Mouse (Mus musculus) Patski (cell line): ENCODE data around the gene Art3. TPM values are rescaled to one million over a fixed set of nuclear protein-coding genes. Genes with fewer than 3 reads are reported as not detected.

Source experiments
- ATAC-seq: fragments of 100-300 bp; one replicate; pipeline ENCODE4 v1.8.0; 2021
- CTCF ChIA-PET: fragments of 350-600 bp; sonication (Branson Sonifier 250); formaldehyde crosslinking; loops from one replicate; lab custom pipeline; 2022; ENCODE audit warnings: inconsistent platforms; lab: Charles Lee
- POLR2A ChIA-PET: fragments of 350-600 bp; sonication (Branson Sonifier 250); formaldehyde crosslinking; loops from one replicate; lab custom pipeline; 2022; ENCODE audit warnings: antibody characterized with exemption, inconsistent platforms; lab: Charles Lee
- DNase-seq: peaks from one replicate; pipeline ENCODE4 v3.0.0-alpha.2; 2011; ENCODE audit warnings: low read depth, low spot score
- H3K27me3 ChIP-seq: fragments of 371-371 bp; one replicate; pipeline ENCODE4 v1.5.1; 2021
- CTCF ChIP-seq: fragments of 100-300 bp; IDR thresholded peaks from one replicate; pipeline ENCODE4 v1.5.1; 2021
- in situ Hi-C: fragments of 300-500 bp; cut with MboI; formaldehyde crosslinking; loops from 3 replicates; pipeline ENCODE4 v1.11.1; 2018; ENCODE audit warnings: low pct_unique_long_range_greater_than_20kb, mixed read lengths
- polyA plus RNA-seq: library from polyadenylated mRNA; unstranded; gene quantifications from one replicate; pipeline ENCODE4 v1.2.3, GENCODE M21; 2021

Gene Art3
- polyA plus RNA-seq, 1 experiment from 2014 or later = not detected

DNA sequence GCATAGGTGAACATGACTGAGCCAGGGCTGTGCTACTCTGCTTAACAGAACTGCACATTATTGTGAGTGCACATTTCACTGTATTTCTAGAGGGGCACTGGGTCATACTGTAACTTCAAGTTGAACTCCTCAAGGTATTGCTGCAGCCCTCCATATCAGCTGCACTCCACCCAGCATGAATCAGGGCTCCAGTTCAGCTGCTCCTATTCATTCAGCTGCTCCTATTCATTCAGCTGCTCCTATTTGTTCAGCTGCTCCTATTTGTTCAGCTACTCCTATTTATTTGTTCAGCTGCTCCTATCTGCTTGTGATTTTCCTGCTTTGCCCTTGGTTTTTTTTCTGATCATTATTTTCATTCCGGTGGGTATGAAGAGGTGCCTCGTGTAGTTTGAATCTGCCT lies 58.4 kb downstream of the Art3 start:
- ATAC-seq = no peak
- ChIA-PET POLR2A (no interaction called here), CTCF (no interaction called here)
- DNase-seq = no peak
- in situ Hi-C loops = no loop called here
- no peak for TF ChIP-seq CTCF
- H3K27me3 ChIP-seq = peaks cover 29% of the 10 kb centered on the region

DNA sequence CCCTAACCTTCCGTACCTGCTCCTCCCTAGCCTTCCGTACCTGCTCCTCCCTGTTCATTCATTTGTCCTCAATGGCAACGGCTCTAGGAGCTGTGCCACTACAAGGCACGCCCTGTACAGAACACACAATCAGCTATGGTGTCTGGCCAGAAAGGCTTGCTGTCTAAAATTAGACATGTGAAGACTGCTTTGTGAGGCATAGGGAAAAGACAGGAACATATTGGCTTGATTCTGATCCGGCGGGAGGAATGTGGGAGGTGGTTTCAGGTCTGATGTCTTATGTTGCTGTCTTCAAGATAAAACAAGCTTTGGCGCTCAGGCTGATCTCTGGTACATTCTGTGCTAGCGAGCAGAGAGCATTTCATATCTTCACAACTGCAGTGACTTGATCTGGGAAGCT lies 59.0 kb downstream of the Art3 start:
- in situ Hi-C loops = no loop called here
- H3K27me3 ChIP-seq = peaks cover 29% of the 10 kb centered on the region
- ChIA-PET CTCF (no interaction called here), POLR2A (no interaction called here)
- ATAC-seq (no peak), DNase-seq (no peak)
- no peak for TF ChIP-seq CTCF

GRCm38 (mm10) chr5:92392542-92392941 lies 60.9 kb downstream of the Art3 start:
- ATAC-seq (no peak), DNase-seq (no peak)
- peaks cover 29% of the 10 kb centered on the region for H3K27me3 ChIP-seq
- no peak for TF ChIP-seq CTCF
- ChIA-PET POLR2A (no interaction called here), CTCF (interaction anchor here (1.1 kb wide), 1 partner anchor 9 kb away, joined by 3 read pairs; no protein-coding TSS in a partner anchor)
- in situ Hi-C loops = no loop called here

DNA sequence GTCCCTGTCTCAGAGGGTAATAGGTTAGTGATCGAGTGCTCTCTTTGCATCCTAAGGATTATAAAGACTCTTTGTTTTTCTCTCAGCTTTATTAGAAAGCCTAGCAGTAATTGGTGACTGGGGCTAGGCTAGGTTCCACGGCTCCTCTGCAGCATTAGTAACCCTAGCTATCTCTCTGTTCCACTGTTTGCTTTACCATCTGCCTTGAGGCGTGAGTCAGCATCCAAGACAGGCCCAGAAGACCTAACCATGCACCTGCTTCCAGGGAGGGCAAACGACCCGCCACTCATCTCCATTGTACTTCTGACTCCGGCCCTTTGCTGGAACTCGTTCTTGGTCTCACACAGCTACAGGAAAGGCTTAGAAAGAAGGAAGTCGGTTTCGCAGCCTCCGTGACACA lies 62.2 kb downstream of the Art3 start:
- in situ Hi-C loops = no loop called here
- CTCF ChIA-PET = interaction anchor here (0.7 to 5.1 kb wide), 4 partner anchors 9 to 81 kb away, joined by 3 to 36 read pairs (median 6); no protein-coding TSS in a partner anchor
- TF ChIP-seq CTCF = no peak
- ATAC-seq (no peak), DNase-seq (no peak)
- POLR2A ChIA-PET = no interaction called here
- peaks cover 21% of the 10 kb centered on the region for H3K27me3 ChIP-seq

GRCm38 (mm10) chr5:92395764-92396163 lies 64.1 kb downstream of the Art3 start:
- H3K27me3 ChIP-seq = peaks cover 10% of the 10 kb centered on the region
- CTCF ChIA-PET = interaction anchor here (1.2 to 5.1 kb wide), 4 partner anchors 10 to 86 kb away, joined by 3 to 36 read pairs (median 4); partner anchors contain the start of genes Cxcl9 and Sdad1
- ATAC-seq (no peak), DNase-seq (no peak)
- POLR2A ChIA-PET = no interaction called here
- in situ Hi-C loops = no loop called here
- TF ChIP-seq CTCF = no peak

- DNase-seq (no peak), ATAC-seq (no peak)
- TF ChIP-seq CTCF = no peak
- CTCF ChIA-PET = interaction anchor here (1.2 to 5.1 kb wide), 3 partner anchors 11 to 68 kb away, joined by 3 to 36 read pairs (median 5); partner anchors contain the start of gene Cxcl9
- in situ Hi-C loops = no loop called here
- POLR2A ChIA-PET = no interaction called here
- H3K27me3 ChIP-seq = peaks cover 5% of the 10 kb centered on the region
These were observed 64.8 kb downstream of the Art3 start for GRCm38 (mm10) chr5:92396476-92396875.

GRCm38 (mm10) chr5:92398153-92398552 lies 66.5 kb downstream of the Art3 start:
- ChIA-PET POLR2A (interaction anchor here (0.6 to 1.1 kb wide), 2 partner anchors 10 to 14 kb away, joined by 3 to 6 read pairs; no protein-coding TSS in a partner anchor), CTCF (interaction anchor here (0.8 to 5.1 kb wide), 14 partner anchors 9 to 165 kb away, joined by 3 to 36 read pairs (median 4); no protein-coding TSS in a partner anchor)
- in situ Hi-C loops = no loop called here
- peak; percentile 91 for TF ChIP-seq CTCF
- DNase-seq = peak; percentile 27
- ATAC-seq = peak; percentile 97
- H3K27me3 ChIP-seq = no peaks in the 10 kb centered on the region

DNA sequence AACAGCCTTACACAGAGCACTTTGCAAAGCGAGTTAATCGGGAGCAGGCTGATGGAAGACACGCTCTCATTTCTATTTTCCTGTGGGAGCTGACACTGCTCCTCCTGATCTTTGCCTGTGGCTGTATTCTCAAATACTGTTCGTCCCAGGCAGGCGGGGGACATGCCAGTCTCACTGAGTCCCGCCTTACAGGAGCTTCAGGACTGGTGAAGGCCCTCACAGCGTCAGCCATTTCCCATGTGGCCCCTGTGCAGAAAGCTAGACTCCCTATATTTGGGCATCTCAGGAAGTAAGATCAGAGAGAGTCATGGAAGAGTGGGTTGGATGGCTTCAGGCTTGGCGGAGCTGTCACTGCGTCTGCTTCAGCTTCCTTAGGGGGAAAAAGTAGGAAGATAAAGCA lies 71.2 kb downstream of the Art3 start:
- POLR2A ChIA-PET = no interaction called here
- in situ Hi-C loops = no loop called here
- DNase-seq (no peak), ATAC-seq (no peak)
- CTCF ChIA-PET = interaction anchor here (1.5 kb wide), 1 partner anchor 21 kb away, joined by 9 read pairs; no protein-coding TSS in a partner anchor
- no peak for TF ChIP-seq CTCF
- no peaks in the 10 kb centered on the region for H3K27me3 ChIP-seq

- in situ Hi-C loops = no loop called here
- DNase-seq = no peak
- TF ChIP-seq CTCF = no peak
These were observed 72.2 kb downstream of the Art3 start for GRCm38 (mm10) chr5:92403562-92404399.

GRCm38 (mm10) chr5:92404400-92404678 lies 72.7 kb downstream of the Art3 start:
- POLR2A ChIA-PET = no interaction called here
- no peak for DNase-seq
- TF ChIP-seq CTCF = no peak
- in situ Hi-C loops = no loop called here
- H3K27me3 ChIP-seq = no peaks in the 10 kb centered on the region
- CTCF ChIA-PET = interaction anchor here (0.6 kb wide), 1 partner anchor 20 kb away, joined by 3 read pairs; no protein-coding TSS in a partner anchor
- ATAC-seq = no peak

More at GRCm38 (mm10) chr5:92403562-92404399, 72.2 kb downstream of the Art3 start:
- ChIA-PET POLR2A (no interaction called here), CTCF (interaction anchor here (0.6 to 1.5 kb wide), 2 partner anchors 20 to 22 kb away, joined by 3 to 9 read pairs; no protein-coding TSS in a partner anchor)
- no peak for ATAC-seq
- no peaks in the 10 kb centered on the region for H3K27me3 ChIP-seq
